Mouse (Mus musculus) brown adipose tissue, adult 24 weeks (tissue): ENCODE data around the gene Topbp1. TPM values are rescaled to one million over a fixed set of nuclear protein-coding genes. Genes with fewer than 3 reads are reported as not detected.
A peak's percentile ranks its signal among the peaks of the same experiment; 100 is the strongest.

Source experiments
- H3K27ac ChIP-seq: fragments of 200-500 bp; replicated peaks from 2 replicates; pipeline ENCODE4 v1.5.1; 2012; ENCODE audit warnings: low read depth, mild to moderate bottlenecking, low read length
- H3K4me1 ChIP-seq: fragments of 200-500 bp; 2 replicates; pipeline ENCODE4 v1.6.1; 2012; ENCODE audit warnings: low read length, mixed read lengths; ENCODE audit not compliant: control insufficient read depth, insufficient read depth, insufficient read length
- H3K4me3 ChIP-seq: fragments of 200-500 bp; 2 replicates; pipeline ENCODE4 v1.5.1; 2012; ENCODE audit warnings: low read depth, mild to moderate bottlenecking, low read length, moderate library complexity; ENCODE audit not compliant: insufficient read depth
- polyA plus RNA-seq: library from polyadenylated mRNA; stranded (reverse); fragments of >200 nt; gene quantifications from 2 replicates; pipeline ENCODE4 v1.2.4, GENCODE M21; 2012; ENCODE audit not compliant: missing spikeins, insufficient read depth, insufficient read length

Topbp1 gene
- 6.1 and 11.1 TPM in 2 replicates for polyA plus RNA-seq

- Histone ChIP-seq H3K4me1 (no peaks in the 10 kb centered on the region), H3K4me3 (peak within 1 kb of the TSS; percentile 97), H3K27ac (peak within 1 kb of the TSS; percentile 93)
These were observed at the start of gene Topbp1, which contains the start of gene 1300017J02Rik for GRCm38 (mm10) chr9:103304927-103305326. TSS of gene Topbp1 (plus strand) at chr9:103305215. TSS of gene 1300017J02Rik (minus strand) at chr9:103305082.

- Histone ChIP-seq H3K4me1 (no peaks in the 10 kb centered on the region), H3K4me3 (no peak overlapping the region), H3K27ac (no peak overlapping the region)
These were observed 39.2 kb upstream of the Topbp1 start for GRCm38 (mm10) chr9:103265778-103266177.

- no peak overlapping the region for H3K27ac ChIP-seq
- no peak overlapping the region for H3K4me3 ChIP-seq
These were observed 33.9 kb upstream of the Topbp1 start for GRCm38 (mm10) chr9:103271104-103271503.

GRCm38 (mm10) chr9:103274819-103275218, 30.2 kb upstream of the Topbp1 start:
- H3K4me1 ChIP-seq = no peaks in the 10 kb centered on the region
- H3K4me3 ChIP-seq = no peak overlapping the region
- no peak overlapping the region for H3K27ac ChIP-seq

More at GRCm38 (mm10) chr9:103271104-103271503, 33.9 kb upstream of the Topbp1 start:
- H3K4me1 ChIP-seq = no peaks in the 10 kb centered on the region

GRCm38 (mm10) chr9:103275676-103276075, 29.3 kb upstream of the Topbp1 start:
- Histone ChIP-seq H3K4me1 (no peaks in the 10 kb centered on the region), H3K4me3 (no peak overlapping the region), H3K27ac (no peak overlapping the region)

- H3K4me3 ChIP-seq = no peak overlapping the region
- no peak overlapping the region for H3K27ac ChIP-seq
- no peaks in the 10 kb centered on the region for H3K4me1 ChIP-seq
These were observed 28.1 kb upstream of the Topbp1 start for GRCm38 (mm10) chr9:103276876-103277275.

- H3K4me1 ChIP-seq = no peaks in the 10 kb centered on the region
- H3K4me3 ChIP-seq = no peak overlapping the region
- H3K27ac ChIP-seq = no peak overlapping the region
These were observed 18.6 kb upstream of the Topbp1 start for GRCm38 (mm10) chr9:103286396-103286795.

GRCm38 (mm10) chr9:103286901-103287422, 18.1 kb upstream of the Topbp1 start:
- H3K27ac ChIP-seq = no peak overlapping the region
- no peaks in the 10 kb centered on the region for H3K4me1 ChIP-seq
- no peak overlapping the region for H3K4me3 ChIP-seq

- H3K27ac ChIP-seq = no peak overlapping the region
- H3K4me1 ChIP-seq = no peaks in the 10 kb centered on the region
- no peak overlapping the region for H3K4me3 ChIP-seq
These were observed 17.1 kb upstream of the Topbp1 start for GRCm38 (mm10) chr9:103287840-103288488.

GRCm38 (mm10) chr9:103288489-103289180, 16.4 kb upstream of the Topbp1 start:
- Histone ChIP-seq H3K27ac (no peak overlapping the region), H3K4me1 (no peaks in the 10 kb centered on the region), H3K4me3 (no peak overlapping the region)

GRCm38 (mm10) chr9:103294507-103294906, 10.5 kb upstream of the Topbp1 start:
- Histone ChIP-seq H3K27ac (no peak overlapping the region), H3K4me1 (no peaks in the 10 kb centered on the region)

GRCm38 (mm10) chr9:103301086-103301485, 3.9 kb upstream of the Topbp1 start:
- no peak overlapping the region for H3K27ac ChIP-seq
- no peak overlapping the region for H3K4me3 ChIP-seq
- no peaks in the 10 kb centered on the region for H3K4me1 ChIP-seq

More at GRCm38 (mm10) chr9:103294507-103294906, 10.5 kb upstream of the Topbp1 start:
- H3K4me3 ChIP-seq = no peak overlapping the region

- H3K4me1 ChIP-seq = no peaks in the 10 kb centered on the region
- no peak overlapping the region for H3K27ac ChIP-seq
- H3K4me3 ChIP-seq = no peak overlapping the region
These were observed 2.8 kb upstream of the Topbp1 start for GRCm38 (mm10) chr9:103302239-103302638.

GRCm38 (mm10) chr9:103302666-103303065, 2.3 kb upstream of the Topbp1 start:
- no peaks in the 10 kb centered on the region for H3K4me1 ChIP-seq
- H3K4me3 ChIP-seq = no peak overlapping the region
- no peak overlapping the region for H3K27ac ChIP-seq

- Histone ChIP-seq H3K27ac (no peak overlapping the region), H3K4me3 (peak overlapping the region; percentile 74), H3K4me1 (no peaks in the 10 kb centered on the region)
These were observed 472 bp downstream of the Topbp1 start for GRCm38 (mm10) chr9:103305332-103306041.
